Mouse (Mus musculus) kidney, adult 8-10 months (tissue): Measurements from ENCODE around the gene Pkdcc.

Experiments used
- DNase-seq, 2 experiments: peaks; one replicate each; pipeline ENCODE4 v3.0.0; 2022

Pkdcc gene

GRCm38 (mm10) chr17:83247176-83247575, 32.1 kb downstream of the Pkdcc start:
- DNase-seq: no peak

DNA sequence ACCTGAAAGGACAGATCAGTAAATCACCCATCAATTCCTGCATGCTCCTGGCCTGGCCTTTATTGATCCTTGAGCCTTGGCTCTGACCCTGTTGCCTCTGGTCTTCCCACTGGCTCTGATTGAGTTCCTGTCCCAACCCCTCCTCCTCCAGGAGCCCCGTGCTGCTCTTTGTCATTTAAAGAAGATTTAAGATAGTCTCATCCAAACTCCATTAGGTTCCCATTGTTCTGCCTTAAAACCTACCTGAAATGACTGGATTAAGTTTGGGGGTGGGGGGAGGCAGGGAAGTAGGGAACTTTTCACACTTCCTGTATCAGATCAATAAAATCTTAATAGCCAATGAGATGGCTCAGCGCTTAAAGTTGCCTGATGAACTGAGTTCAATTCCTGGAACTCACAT, 33.4 kb downstream of the Pkdcc start:
- DNase-seq: no peak

DNA sequence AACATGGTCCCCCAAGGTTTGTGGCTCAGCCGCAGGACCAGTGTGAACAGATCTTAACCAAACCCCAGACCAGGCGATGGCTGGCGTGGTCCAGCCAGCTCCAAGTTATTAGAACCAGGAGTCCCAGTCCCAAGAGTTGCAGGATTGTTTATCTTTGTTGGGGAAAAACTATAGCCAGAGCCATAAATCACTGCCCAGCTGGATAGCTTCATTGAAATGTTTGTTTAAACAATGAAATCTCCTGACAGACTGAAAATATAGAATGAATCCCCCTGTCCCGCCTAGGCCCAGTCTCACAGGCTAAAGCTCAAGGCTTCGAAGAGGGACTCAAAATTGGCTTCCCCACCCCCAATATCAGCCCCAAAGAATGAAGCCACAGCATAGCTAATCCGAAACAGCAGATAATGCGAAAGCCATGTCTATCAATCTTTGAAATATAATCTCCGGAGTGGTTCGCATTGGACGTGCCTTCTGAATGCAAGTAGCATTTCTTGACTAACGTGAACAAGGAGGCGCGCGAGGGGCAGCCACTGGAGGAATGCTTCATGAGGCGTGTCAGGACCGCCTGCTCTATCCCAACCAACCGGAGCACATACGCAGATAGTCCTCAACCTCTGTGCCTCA, 35.9 kb downstream of the Pkdcc start:
- no peak for DNase-seq

GRCm38 (mm10) chr17:83253051-83253649, 38.1 kb downstream of the Pkdcc start:
- DNase-seq: peak in 1 of 2 experiments; percentile 47

DNA sequence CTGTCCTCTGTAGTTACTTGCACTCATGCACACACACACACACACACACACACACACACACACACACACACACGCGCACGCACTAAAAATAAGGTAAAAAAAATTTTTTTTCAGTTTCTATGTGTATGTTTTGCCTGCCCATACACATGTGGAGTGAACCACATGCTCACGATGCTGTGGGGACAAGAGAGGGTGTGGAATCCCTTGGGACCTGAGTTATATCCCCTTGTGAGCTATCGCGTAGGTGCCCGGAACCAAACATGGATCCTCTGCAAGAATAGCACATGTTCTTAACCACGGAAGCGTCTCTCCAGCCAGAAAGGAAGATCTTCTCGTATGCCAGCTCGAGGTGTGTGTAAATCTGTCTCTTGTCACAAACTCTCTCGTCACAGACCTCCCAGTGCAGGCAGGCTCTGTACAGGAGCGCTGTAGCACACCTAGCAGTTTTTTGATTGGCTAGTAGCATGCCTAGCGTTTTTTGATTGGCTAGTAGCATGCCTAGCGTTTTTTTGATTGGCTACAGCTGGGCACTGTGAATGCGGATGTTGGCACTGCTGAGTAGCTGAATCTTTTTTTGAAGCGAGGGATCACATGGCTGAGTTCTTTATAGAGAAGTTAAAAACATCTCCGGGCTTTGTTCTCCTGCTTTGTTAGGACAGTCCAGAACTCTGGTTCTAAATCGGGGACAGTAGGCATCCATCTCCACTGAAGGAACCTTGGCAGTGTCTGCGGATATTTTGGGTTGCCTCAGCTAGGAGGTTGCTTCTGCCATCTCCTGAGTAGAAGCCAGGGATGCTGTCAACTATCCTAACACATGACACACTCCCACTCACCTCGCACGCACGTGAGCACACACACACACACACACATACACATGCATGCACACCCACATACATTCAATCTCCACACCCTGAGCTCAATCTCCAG, 52.4 kb downstream of the Pkdcc start:
- DNase-seq: peak; percentile 61 to 77

- peak; percentile 54 to 74 for DNase-seq
Observed at GRCm38 (mm10) chr17:83271509-83271908, 56.4 kb downstream of the Pkdcc start.

DNA sequence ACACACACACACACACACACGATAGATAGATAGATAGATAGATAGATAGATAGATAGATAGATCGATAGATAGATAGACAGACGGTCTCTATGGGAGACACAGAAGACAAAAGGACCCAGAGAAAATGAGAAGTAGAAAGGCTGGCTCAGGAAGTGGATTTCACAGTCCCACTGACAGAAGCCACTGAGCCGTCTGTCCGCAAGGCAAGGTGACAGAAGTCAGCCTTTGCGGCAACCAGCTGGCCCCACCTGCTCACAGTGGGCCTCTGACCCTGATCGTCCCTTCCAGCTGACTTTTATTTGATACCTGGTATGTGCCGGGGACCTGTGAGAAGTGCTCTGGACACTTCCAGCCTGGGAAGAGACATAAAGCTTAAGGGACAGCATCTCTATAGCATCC, 57.5 kb downstream of the Pkdcc start:
- no peak for DNase-seq

- DNase-seq: peak; percentile 43 to 62
Observed at GRCm38 (mm10) chr17:83273636-83274035, 58.5 kb downstream of the Pkdcc start.

DNA sequence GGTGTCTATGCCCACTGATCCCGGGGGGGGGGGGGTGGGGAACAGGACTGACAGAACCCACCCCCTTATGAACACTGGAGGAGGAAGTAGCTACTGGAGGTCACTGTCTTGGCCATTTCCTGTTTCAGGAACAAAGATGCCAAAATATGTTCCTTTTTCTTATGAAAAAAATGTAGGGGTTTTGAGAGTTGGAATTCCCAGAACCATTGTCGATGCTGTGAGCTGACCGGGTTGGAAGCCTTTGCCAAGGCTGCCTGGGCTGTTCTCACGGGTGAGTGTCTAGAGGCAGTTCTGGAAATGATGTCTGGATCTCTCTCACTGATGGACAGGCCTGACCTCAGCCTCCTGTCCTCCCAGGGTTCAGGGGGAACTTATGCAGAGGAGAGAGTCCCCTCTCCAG, 59.0 kb downstream of the Pkdcc start:
- peak in 1 of 2 experiments; percentile 34 for DNase-seq
